Mouse (Mus musculus) brain, embryonic 14.5 days (tissue): ENCODE data around the gene Gphb5.

ENCODE experiments used
- CTCF ChIP-seq: fragments of 200-500 bp; IDR thresholded peaks from 2 replicates; pipeline ENCODE4 v1.5.1; 2012; ENCODE audit warnings: inconsistent platforms, mild to moderate bottlenecking, moderate library complexity, borderline replicate concordance; ENCODE audit not compliant: insufficient read depth, insufficient read length; ENCODE audit errors: extremely low read depth
- POLR2A ChIP-seq: fragments of 200-500 bp; IDR thresholded peaks from 2 replicates; pipeline ENCODE4 v1.6.1; 2012; ENCODE audit warnings: mild to moderate bottlenecking, inconsistent platforms, borderline replicate concordance; ENCODE audit not compliant: poor library complexity, insufficient read depth, insufficient read length, severe bottlenecking; ENCODE audit errors: extremely low read depth

DNA sequence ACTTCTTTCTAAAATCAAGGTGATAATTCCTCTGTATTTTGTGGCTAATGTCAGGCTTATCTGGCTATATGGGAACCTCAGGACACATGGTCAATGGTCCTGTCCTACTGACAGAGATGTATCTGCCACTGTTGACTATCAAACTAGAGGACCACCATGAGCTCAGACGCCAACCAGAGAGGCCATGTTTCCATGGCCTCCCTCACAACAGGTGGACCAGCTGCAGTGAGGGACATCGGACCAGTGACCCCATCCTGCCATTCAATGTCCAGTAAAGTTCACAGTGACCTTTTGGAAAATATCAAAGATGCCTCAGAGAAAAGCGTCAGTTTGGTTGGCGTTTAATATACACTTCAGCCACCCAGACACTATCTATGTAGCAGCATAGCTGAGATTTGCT is 52.2 kb downstream of the Gphb5 start:
- TF ChIP-seq POLR2A (no peak), CTCF (no peak)
